Mouse (Mus musculus) small intestine, adult 2 months (tissue): ENCODE data around the gene Col2a1.

Experiments used
- CTCF ChIP-seq: fragments of 200-500 bp; IDR thresholded peaks from 2 replicates; pipeline ENCODE4 v1.5.1; 2012; ENCODE audit warnings: low read depth, mild to moderate bottlenecking, control low read depth, inconsistent platforms, low read length, moderate library complexity, mixed read lengths; ENCODE audit not compliant: insufficient replicate concordance, insufficient read length; ENCODE audit errors: extremely low read depth
- POLR2A ChIP-seq: fragments of 200-500 bp; IDR thresholded peaks from 2 replicates; pipeline ENCODE4 v1.6.1; 2012; ENCODE audit warnings: low read depth, mild to moderate bottlenecking, control low read depth, inconsistent platforms, low read length, moderate library complexity

- TF ChIP-seq POLR2A (no peak), CTCF (no peak)
These were observed 65.9 kb downstream of the Col2a1 start for GRCm38 (mm10) chr15:97938580-97938979.
